Mouse (Mus musculus) embryo, embryonic 11.5 days (tissue): ENCODE measurements around the gene Olfr1085.
"Not testable (repeated sequence)": the region's sequence is repeated elsewhere in the genome, so short reads cannot be mapped to it uniquely, and the experiment has no call there.

Experiments
- DNase-seq: peaks from one replicate; pipeline ENCODE4 v3.0.0-alpha.2; 2012; ENCODE audit warnings: low read depth, low spot score

Olfr1085 gene

DNA sequence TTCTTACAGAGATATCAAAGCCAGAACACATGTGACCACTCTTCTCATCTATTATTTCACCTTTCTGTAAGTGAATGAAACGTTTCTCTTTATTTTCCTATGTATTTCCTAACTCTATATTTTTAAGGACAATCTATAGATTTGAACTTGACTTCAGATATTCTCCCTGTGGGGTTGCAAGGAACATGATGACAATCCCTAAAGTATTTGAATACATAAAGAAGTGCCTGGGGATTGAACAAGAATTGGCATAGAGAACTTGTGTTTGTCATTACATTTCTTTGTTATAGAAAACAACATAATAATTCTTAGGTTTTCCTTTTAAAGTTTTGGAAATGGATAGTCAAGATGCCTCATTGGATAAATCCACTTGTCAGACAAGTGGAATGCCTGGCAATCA is at the start of gene Olfr1085:
Gene Olfr1085, minus strand, starts transcription at position 101 of the 400 bp plus-strand sequence.
- DNase-seq: no peak

GRCm38 (mm10) chr2:86698295-86698694 is 36.5 kb upstream of the Olfr1085 start, which contains the start of gene Olfr1087:
Gene Olfr1087 (minus strand): TSS chr2:86698395.
- no peak for DNase-seq

GRCm38 (mm10) chr2:86679992-86680391 is 18.2 kb upstream of the Olfr1085 start, which contains the start of gene Olfr1086:
Gene Olfr1086 (minus strand): TSS chr2:86680092.
- DNase-seq: no peak

GRCm38 (mm10) chr2:86639625-86640024 is 22.2 kb downstream of the Olfr1085 start, which contains the start of gene Olfr1084:
Gene Olfr1084 (minus strand): TSS chr2:86639725.
- DNase-seq: not testable (repeated sequence)
